11 mouse cellular contexts compared by ENCODE assay signal in the genomic region with DNA sequence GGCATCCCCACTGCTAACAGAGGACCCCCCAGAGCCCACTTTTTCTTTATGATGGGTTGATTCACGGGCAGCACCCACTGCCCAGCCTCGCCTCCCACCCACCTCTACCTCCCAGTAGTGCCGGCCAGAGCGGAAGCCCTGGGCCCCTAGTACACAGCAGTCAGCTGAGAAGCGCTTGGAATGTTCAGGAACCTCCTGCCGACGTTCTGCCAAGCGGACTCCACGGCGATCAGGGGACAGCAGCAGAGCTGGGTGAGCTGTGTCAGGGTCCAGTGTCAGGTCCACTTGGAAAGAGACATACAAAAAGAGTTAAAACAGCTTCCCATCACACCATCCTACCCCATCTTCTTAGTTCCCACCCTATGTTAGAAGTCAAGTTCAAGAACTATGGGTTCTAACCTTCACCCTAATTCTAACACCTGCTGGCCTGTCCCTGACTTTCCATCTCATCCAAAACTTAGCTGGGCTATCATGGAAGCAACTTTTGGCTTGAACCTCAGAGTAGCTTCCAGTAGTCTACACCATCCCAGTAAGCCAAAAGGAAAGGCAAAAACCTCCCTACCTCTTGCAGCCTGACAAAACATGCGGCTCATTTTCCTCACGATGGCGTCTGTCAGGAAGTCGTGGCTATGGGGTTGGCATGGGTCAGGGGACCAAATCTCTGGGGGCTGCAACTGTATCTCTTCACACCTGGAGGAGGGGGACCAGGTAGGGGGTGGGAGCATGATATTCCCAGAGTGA. TPM values are rescaled to one million over a fixed set of nuclear protein-coding genes. Genes with fewer than 3 reads are reported as not detected.
DNase-seq lines count a peak whose midpoint lies in the region; ATAC-seq and TF ChIP-seq lines count a peak whose summit lies in the region.
"Had no signal": no experiment of that assay in that cellular context is flagged by ENCODE, and none has a peak within 500 bp of the region (broad histone marks: within the 10 kb centered on the region; RNA-seq: fewer than 3 reads in every experiment).

No protein-coding gene starts in this region.

- H3K4me1 ChIP-seq in embryonic facial prominence, embryonic 10.5 days: peaks cover 6% of the 10 kb centered on the region; the same call in 1 of the 2 replicates
- no peaks in the 10 kb centered on the region for H3K4me1 ChIP-seq in hindbrain, embryonic 14.5 days (replicated peaks; ENCODE audit: control insufficient read depth, insufficient read depth, low read length)
- peaks cover 4% of the 10 kb centered on the region; the same call in 1 of the 2 replicates for H3K4me1 ChIP-seq in liver, postnatal 0 days (ENCODE audit: insufficient read depth)

- TF ChIP-seq EP300 in liver, postnatal 0 days (IDR thresholded peaks at IDR 0.05; ENCODE audit: low read depth): no peak

- no peak overlapping the region for H3K4me3 ChIP-seq in embryonic facial prominence, embryonic 10.5 days
- H3K4me3 ChIP-seq in hindbrain, embryonic 14.5 days (replicated peaks; ENCODE audit: low read length): no peak overlapping the region
- H3K4me3 ChIP-seq in liver, postnatal 0 days (ENCODE audit: low read depth, low read length): no peak overlapping the region
- H3K4me3 ChIP-seq: embryonic facial prominence, embryonic 13.5 days had no signal

- H3K9ac ChIP-seq in hindbrain, embryonic 14.5 days: no peak overlapping the region
- no peak overlapping the region for H3K9ac ChIP-seq in liver, postnatal 0 days (replicated peaks)
- H3K9ac ChIP-seq: embryonic facial prominence, embryonic 13.5 days had no signal

- no peak overlapping the region for H3K4me2 ChIP-seq in hindbrain, embryonic 14.5 days (replicated peaks)
- H3K4me2 ChIP-seq in liver, postnatal 0 days (ENCODE audit: low read depth, low read length): no peak overlapping the region
- H3K4me2 ChIP-seq: embryonic facial prominence, embryonic 13.5 days had no signal

- H3K36me3 ChIP-seq in embryonic facial prominence, embryonic 10.5 days (replicated peaks): peaks cover 100% of the 10 kb centered on the region
- peaks cover 100% of the 10 kb centered on the region for H3K36me3 ChIP-seq in hindbrain, embryonic 14.5 days (replicated peaks; ENCODE audit: control insufficient read depth, insufficient read depth)
- H3K36me3 ChIP-seq in liver, postnatal 0 days (replicated peaks; ENCODE audit: insufficient read depth, low read length): peaks cover 95% of the 10 kb centered on the region

- WGBS in embryonic facial prominence, embryonic 10.5 days: 68% methylated on average over 14 of the region's 14 CpGs
- 69% methylated on average over 14 of the region's 14 CpGs for WGBS in hindbrain, embryonic 14.5 days
- 59% methylated on average over 14 of the region's 14 CpGs for WGBS in liver, postnatal 0 days (ENCODE audit: insufficient replicate concordance)

- no peaks in the 10 kb centered on the region for H3K27me3 ChIP-seq in embryonic facial prominence, embryonic 10.5 days (replicated peaks; ENCODE audit: low read depth, poor library complexity, severe bottlenecking)
- H3K27me3 ChIP-seq in hindbrain, embryonic 14.5 days (ENCODE audit: control insufficient read depth, insufficient read depth, low read length): no peaks in the 10 kb centered on the region
- no peaks in the 10 kb centered on the region for H3K27me3 ChIP-seq in liver, postnatal 0 days (ENCODE audit: insufficient read depth, low read length)
- H3K27me3 ChIP-seq: embryonic facial prominence, embryonic 13.5 days had no signal

- peak; percentile 11; the same call in 1 of the 2 replicates for ATAC-seq in hindbrain, embryonic 14.5 days (ENCODE audit: low FRiP score)
- peak; percentile 14; the same call in 1 of the 2 replicates for ATAC-seq in liver, postnatal 0 days

- no peaks in the 10 kb centered on the region for H3K9me3 ChIP-seq in embryonic facial prominence, embryonic 10.5 days
- H3K9me3 ChIP-seq in hindbrain, embryonic 14.5 days (ENCODE audit: control insufficient read depth, low read length): no peaks in the 10 kb centered on the region
- H3K9me3 ChIP-seq in liver, postnatal 0 days (ENCODE audit: low read length): no peaks in the 10 kb centered on the region
- H3K9me3 ChIP-seq: embryonic facial prominence, embryonic 13.5 days had no signal

- no peak overlapping the region for H3K27ac ChIP-seq in embryonic facial prominence, embryonic 10.5 days (replicated peaks)
- no peak overlapping the region for H3K27ac ChIP-seq in hindbrain, embryonic 14.5 days
- no peak overlapping the region for H3K27ac ChIP-seq in liver, postnatal 0 days (ENCODE audit: low read depth)
- H3K27ac ChIP-seq: embryonic facial prominence, embryonic 13.5 days had no signal

- TF ChIP-seq CTCF in liver, postnatal 0 days (IDR thresholded peaks at IDR 0.05; ENCODE audit: low read depth): no peak

- DNase-seq in kidney, postnatal 10 days: peak; percentile 21
- DNase-seq in kidney, adult 8-10 months: no peak
- DNase-seq in embryonic facial prominence, embryonic 10.5 days (ENCODE audit: low spot score): peak; percentile 33
- no peak for DNase-seq in hindbrain, embryonic 14.5 days (ENCODE audit: low spot score)
- no peak for DNase-seq in liver, postnatal 0 days
- no peak for DNase-seq in cerebellum, postnatal 4 days (ENCODE audit: low spot score in 2 of 2)
- no peak for DNase-seq in urinary bladder, postnatal 14 days (ENCODE audit: low spot score)
- DNase-seq in left cerebral cortex, adult 11 months (ENCODE audit: low spot score): no peak
- DNase-seq: heart, adult 18-20 months; thymus, postnatal 25 days had no signal

RNA-seq across cellular contexts. Expression of a gene that starts 7.6 kb away (rescaled TPM):
- 838 and 844 TPM in 2 replicates for polyA plus RNA-seq in embryonic facial prominence, embryonic 10.5 days (2016; fragmentation: Nextera tagmentation; extraction: Ambion mirVana)
- polyA plus RNA-seq in hindbrain, embryonic 14.5 days (2014; fragmentation: Nextera tagmentation; extraction: Ambion mirVana): 418 and 454 TPM in 2 replicates
- polyA plus RNA-seq in liver, postnatal 0 days (2015; fragmentation: Nextera tagmentation; extraction: Ambion mirVana): 397 and 398 TPM in 2 replicates

RNA-seq across cellular contexts. Expression of a gene that starts 9.4 kb away (rescaled TPM):
- polyA plus RNA-seq in embryonic facial prominence, embryonic 10.5 days (2016; fragmentation: Nextera tagmentation; extraction: Ambion mirVana): 4.2 and 4.6 TPM in 2 replicates
- polyA plus RNA-seq in hindbrain, embryonic 14.5 days (2014; fragmentation: Nextera tagmentation; extraction: Ambion mirVana): 4.6 and 5.6 TPM in 2 replicates
- polyA plus RNA-seq in liver, postnatal 0 days (2015; fragmentation: Nextera tagmentation; extraction: Ambion mirVana): 2.2 and 2.3 TPM in 2 replicates

RNA-seq across cellular contexts. Expression of a gene that starts 18.2 kb away (rescaled TPM):
- polyA plus RNA-seq in embryonic facial prominence, embryonic 10.5 days (2016; fragmentation: Nextera tagmentation; extraction: Ambion mirVana): 0.14 and 0.16 TPM in 2 replicates
- 1.7 and 2.5 TPM in 2 replicates for polyA plus RNA-seq in hindbrain, embryonic 14.5 days (2014; fragmentation: Nextera tagmentation; extraction: Ambion mirVana)
- polyA plus RNA-seq in liver, postnatal 0 days (2015; fragmentation: Nextera tagmentation; extraction: Ambion mirVana): 0.48 and 0.52 TPM in 2 replicates

RNA-seq across cellular contexts. Expression of a gene that starts 18.7 kb away (rescaled TPM):
- 3.0 and 5.7 TPM in 2 replicates for polyA plus RNA-seq in embryonic facial prominence, embryonic 10.5 days (2016; fragmentation: Nextera tagmentation; extraction: Ambion mirVana)
- polyA plus RNA-seq in hindbrain, embryonic 14.5 days (2014; fragmentation: Nextera tagmentation; extraction: Ambion mirVana): 1.6 and 2.4 TPM in 2 replicates
- polyA plus RNA-seq in liver, postnatal 0 days (2015; fragmentation: Nextera tagmentation; extraction: Ambion mirVana): 4.9 and 5.0 TPM in 2 replicates

Comparison
In these comparisons a context has a peak if more than half of its experiments do, and no peak if none do; other contexts are left out.
1. DNase-seq: peak in kidney, postnatal 10 days (single experiment) and embryonic facial prominence, embryonic 10.5 days (single experiment); none in kidney, adult 8-10 months (0 of 2), hindbrain, embryonic 14.5 days (single experiment), liver, postnatal 0 days (single experiment), cerebellum, postnatal 4 days (0 of 2), urinary bladder, postnatal 14 days (single experiment) and left cerebral cortex, adult 11 months (single experiment).